Mouse (Mus musculus) heart, embryonic 12.5 days (tissue): ENCODE data around the gene Mlkl. TPM values are rescaled to one million over a fixed set of nuclear protein-coding genes. Genes with fewer than 3 reads are reported as not detected.
A peak's percentile ranks its signal among the peaks of the same experiment; 100 is the strongest.

Experiments
- ATAC-seq: fragments of 200-750 bp; cut with Nextera tagmentation; 2 replicates; pipeline ENCODE4 v1.8.0; 2017; ENCODE audit warnings: moderate TSS enrichment, moderate library complexity; ENCODE audit not compliant: insufficient number of reproducible peaks, low FRiP score
- H3K27ac ChIP-seq: fragments of 300-500 bp; sonication (generic); 2 replicates; pipeline ENCODE4 v1.5.1; 2016; ENCODE audit warnings: mild to moderate bottlenecking, moderate library complexity; ENCODE audit not compliant: poor library complexity, severe bottlenecking
- H3K27me3 ChIP-seq: fragments of 300-500 bp; sonication (generic); replicated peaks from 2 replicates; pipeline ENCODE4 v1.6.1; 2016; ENCODE audit warnings: mild to moderate bottlenecking, moderate library complexity
- H3K36me3 ChIP-seq: fragments of 300-500 bp; sonication (generic); 2 replicates; pipeline ENCODE4 v1.6.1; 2016; ENCODE audit warnings: mild to moderate bottlenecking, moderate library complexity
- H3K4me1 ChIP-seq: fragments of 300-500 bp; sonication (generic); replicated peaks from 2 replicates; pipeline ENCODE4 v1.6.1; 2016; ENCODE audit warnings: mild to moderate bottlenecking
- H3K4me2 ChIP-seq: fragments of 300-500 bp; sonication (generic); 2 replicates; pipeline ENCODE4 v1.6.1; 2016; ENCODE audit warnings: mild to moderate bottlenecking, moderate library complexity
- H3K4me3 ChIP-seq: fragments of 300-500 bp; sonication (generic); 2 replicates; pipeline ENCODE4 v1.5.1; 2016; ENCODE audit warnings: mild to moderate bottlenecking
- H3K9ac ChIP-seq: fragments of 300-500 bp; sonication (generic); 2 replicates; pipeline ENCODE4 v1.6.1; 2016; ENCODE audit warnings: mild to moderate bottlenecking, moderate library complexity
- H3K9me3 ChIP-seq: fragments of 300-500 bp; sonication (generic); replicated peaks from 2 replicates; pipeline ENCODE4 v1.6.1; 2016; ENCODE audit warnings: mild to moderate bottlenecking, moderate library complexity
- WGBS: fragments of 180-500 bp; shearing (Covaris S2); methylation state at CpG from one replicate; pipeline ENCODE4 v1.1.7; 2016; 5-methylcytosine and 5-hydroxymethylcytosine counted together
- polyA plus RNA-seq: library from polyadenylated mRNA; unstranded; fragments of >200 nt; fragmentation: Nextera tagmentation; extraction: Ambion mirVana; gene quantifications from 2 replicates; pipeline ENCODE4 v1.2.1, GENCODE M21; 2016

The Mlkl gene
- polyA plus RNA-seq, 1 experiment from 2014 or later: 2.3 TPM

DNA sequence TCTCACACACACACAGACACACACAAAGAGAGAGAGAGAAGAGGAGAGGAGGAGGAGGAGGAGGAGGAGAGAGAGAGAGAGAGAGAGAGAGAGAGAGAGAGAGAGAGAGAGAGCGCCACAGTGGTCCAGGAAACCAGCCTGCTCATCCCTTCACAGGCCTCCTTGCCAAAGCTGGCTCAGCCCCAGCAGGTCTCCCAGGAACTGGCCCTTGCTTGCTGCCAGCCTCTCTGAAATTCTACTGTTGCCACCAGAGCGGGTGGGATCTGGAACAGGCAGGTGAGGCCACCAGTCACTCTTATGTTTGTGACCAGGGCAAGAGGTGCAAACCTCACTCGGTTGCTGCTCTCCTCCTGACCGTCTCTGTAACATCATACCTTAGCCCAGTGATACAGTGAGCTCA lies 19.5 kb upstream of the Mlkl start:
- Histone ChIP-seq H3K4me2 (no peak overlapping the region), H3K9me3 (0 out of 2 replicates have a peak, but pooled peaks cover 3% of the 10 kb centered on the region), H3K9ac (no peak overlapping the region), H3K36me3 (no peaks in the 10 kb centered on the region), H3K27ac (no peak overlapping the region), H3K4me3 (no peak overlapping the region), H3K27me3 (no peaks in the 10 kb centered on the region), H3K4me1 (0 out of 2 replicates have a peak, but pooled peaks cover 4% of the 10 kb centered on the region)
- no peak for ATAC-seq
- 72% methylated on average over 4 of the region's 4 CpGs for WGBS

DNA sequence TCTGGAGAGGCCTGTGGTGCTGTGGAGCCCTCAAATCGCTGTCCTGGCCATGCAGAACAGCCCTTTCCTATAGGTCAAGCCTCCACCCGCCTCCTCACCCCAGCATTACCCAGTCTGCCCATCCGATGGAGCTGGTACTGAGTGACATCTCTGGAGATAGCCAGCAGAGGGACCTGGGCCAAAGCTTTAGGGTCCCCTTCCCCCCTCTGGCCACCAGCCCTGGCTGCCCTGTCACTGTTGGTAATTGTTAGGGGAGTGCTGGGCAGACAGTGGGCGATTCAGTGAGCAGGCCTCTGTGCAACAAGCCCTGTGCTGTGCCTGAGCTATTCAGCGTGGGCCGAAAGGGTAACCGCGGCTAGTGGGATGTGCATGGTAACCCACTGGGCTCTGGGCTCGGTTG lies 15.5 kb upstream of the Mlkl start:
- no peak for ATAC-seq
- Histone ChIP-seq H3K27me3 (peaks cover 8% of the 10 kb centered on the region; the same call in 1 of the 2 replicates), H3K27ac (no peak overlapping the region), H3K9ac (no peak overlapping the region), H3K4me2 (no peak overlapping the region), H3K4me3 (no peak overlapping the region), H3K36me3 (no peaks in the 10 kb centered on the region), H3K9me3 (no peaks in the 10 kb centered on the region), H3K4me1 (no peaks in the 10 kb centered on the region)
- WGBS: 77% methylated on average over 9 of the region's 9 CpGs

DNA sequence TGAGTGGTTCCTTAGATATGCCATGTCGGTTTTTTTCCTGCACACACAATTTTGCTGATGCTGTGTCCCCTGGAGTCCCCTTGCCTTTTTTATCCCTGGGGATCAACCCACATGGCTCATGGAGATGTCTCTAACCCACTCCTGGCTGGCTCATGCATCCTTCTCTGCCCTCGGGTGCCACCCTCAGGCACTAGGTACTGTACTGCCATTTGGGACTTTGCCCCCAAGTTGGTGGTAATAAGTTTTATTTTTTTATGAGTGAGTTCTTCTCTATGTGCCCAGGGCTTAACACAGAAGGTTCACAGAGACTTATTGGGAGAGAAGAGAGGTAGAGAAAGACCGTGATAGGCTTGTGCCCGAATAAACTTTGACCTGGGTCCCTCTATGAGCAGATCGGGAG lies 14.3 kb upstream of the Mlkl start:
- WGBS: 82% methylated on average over 5 of the region's 5 CpGs
- Histone ChIP-seq H3K27ac (no peak overlapping the region), H3K4me3 (no peak overlapping the region), H3K36me3 (no peaks in the 10 kb centered on the region), H3K4me2 (no peak overlapping the region), H3K27me3 (peaks cover 8% of the 10 kb centered on the region), H3K9ac (no peak overlapping the region), H3K9me3 (no peaks in the 10 kb centered on the region), H3K4me1 (no peaks in the 10 kb centered on the region)
- ATAC-seq: no peak

DNA sequence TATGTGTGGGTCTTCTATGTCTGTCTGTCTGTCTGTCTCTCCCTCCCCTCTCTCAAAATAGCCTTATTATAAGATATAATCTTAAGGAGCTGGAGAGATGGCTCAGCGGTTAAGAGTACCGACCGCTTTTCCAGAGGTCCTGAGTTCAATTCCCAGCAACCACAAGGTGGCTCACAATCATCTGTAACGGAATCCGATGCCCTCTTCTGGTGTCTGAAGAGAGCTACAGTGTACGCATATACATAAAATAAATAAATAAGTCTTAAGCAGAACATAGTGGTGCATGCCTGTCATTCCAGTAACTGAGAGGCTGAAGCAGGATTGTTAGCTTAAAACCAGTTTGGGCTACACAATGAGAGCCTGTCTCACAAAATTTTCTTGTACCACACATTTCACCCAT lies 12.6 kb upstream of the Mlkl start:
- Histone ChIP-seq H3K36me3 (no peaks in the 10 kb centered on the region), H3K4me2 (no peak overlapping the region), H3K27ac (no peak overlapping the region), H3K4me3 (no peak overlapping the region), H3K27me3 (peaks cover 8% of the 10 kb centered on the region), H3K9me3 (no peaks in the 10 kb centered on the region), H3K4me1 (no peaks in the 10 kb centered on the region), H3K9ac (no peak overlapping the region)
- ATAC-seq: no peak
- 80% methylated on average over 6 of the region's 6 CpGs for WGBS

DNA sequence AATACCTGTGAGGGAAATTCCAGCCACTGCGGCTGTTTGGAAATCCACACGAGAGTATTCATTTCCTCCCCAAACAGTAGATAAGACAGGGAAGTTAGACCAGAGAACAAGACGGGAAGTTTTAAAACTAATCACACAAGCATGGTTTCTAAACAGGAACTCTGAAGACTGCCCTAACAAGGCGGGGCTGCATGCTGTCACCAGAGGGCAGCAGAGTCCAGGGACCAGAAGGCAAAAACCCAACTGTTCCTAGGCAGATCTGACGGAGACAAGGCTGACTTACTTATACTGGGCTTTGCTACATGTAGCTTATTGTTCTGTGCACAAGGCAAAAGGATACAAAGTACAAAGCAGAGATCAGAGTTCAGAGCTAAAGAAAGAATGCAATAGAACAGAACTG lies 5.2 kb upstream of the Mlkl start:
- Histone ChIP-seq H3K4me3 (no peak overlapping the region), H3K4me2 (no peak overlapping the region), H3K27me3 (peaks cover 9% of the 10 kb centered on the region), H3K9me3 (no peaks in the 10 kb centered on the region), H3K9ac (no peak overlapping the region), H3K36me3 (no peaks in the 10 kb centered on the region), H3K27ac (no peak overlapping the region), H3K4me1 (no peaks in the 10 kb centered on the region)
- ATAC-seq: no peak
- 10% methylated on average over 5 of the region's 5 CpGs for WGBS

DNA sequence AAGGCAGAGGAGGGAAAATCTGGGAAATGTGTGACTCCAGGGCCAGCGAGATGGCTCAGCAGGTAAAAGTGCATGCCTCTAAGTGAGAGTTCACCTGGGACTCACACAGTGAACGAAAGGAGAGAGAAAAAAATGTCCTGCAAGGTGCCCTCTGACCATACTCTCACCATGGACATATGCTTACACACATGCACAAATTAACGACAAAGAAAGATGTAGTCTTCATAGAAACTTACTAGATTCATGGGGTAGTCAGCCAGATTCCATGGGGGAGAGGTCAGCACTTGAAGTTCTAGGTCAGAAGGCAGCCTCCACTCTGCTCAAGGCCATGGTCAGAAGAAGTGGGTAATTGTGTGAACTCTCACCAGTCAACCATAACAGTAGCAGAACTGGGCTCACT lies 2.2 kb upstream of the Mlkl start:
- Histone ChIP-seq H3K4me1 (no peaks in the 10 kb centered on the region), H3K36me3 (no peaks in the 10 kb centered on the region), H3K9ac (no peak overlapping the region), H3K27me3 (peaks cover 9% of the 10 kb centered on the region), H3K27ac (no peak overlapping the region), H3K9me3 (no peaks in the 10 kb centered on the region), H3K4me3 (no peak overlapping the region), H3K4me2 (no peak overlapping the region)
- 62% methylated on average over 3 of the region's 3 CpGs for WGBS
- no peak for ATAC-seq

DNA sequence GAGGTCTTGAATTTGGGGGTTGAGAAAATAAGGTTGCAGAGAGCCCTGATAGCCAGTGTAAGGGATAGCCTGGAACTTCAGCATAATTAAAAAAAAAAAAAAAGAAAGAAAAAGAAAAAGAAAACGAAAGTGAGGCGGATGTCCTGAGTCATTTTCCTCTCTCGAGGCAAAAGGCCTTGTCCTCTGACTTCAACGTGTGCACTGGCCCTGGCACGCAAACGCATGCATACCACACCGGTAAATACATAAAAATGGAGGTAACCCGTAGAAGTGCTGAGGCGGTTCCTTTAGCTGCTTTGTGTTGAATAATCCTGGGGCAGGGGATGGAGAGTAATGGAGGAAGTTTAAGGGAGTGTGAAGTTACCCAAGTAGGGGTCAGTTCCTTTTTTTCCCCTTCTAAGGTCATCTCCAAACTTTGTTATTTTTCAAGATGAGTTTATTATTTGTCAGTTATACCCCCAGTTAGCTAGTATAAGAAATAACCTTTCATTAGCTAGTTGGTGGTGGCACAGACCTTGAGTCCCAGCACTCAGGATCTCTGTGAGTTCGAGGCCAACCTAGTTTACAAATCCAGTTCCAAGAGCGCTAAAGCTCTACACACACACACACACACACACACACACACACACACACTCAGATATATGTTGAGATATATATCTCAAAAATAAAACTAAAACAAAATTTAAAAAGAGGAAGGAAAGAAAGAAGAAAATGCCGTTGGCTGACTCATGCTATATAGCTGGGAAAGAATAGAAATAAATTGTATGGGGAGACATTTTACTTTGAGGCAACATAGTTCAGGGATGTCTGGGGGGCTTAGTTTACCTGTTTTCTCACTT lies 612 bp upstream of the Mlkl start:
- H3K36me3 ChIP-seq: no peaks in the 10 kb centered on the region
- no peaks in the 10 kb centered on the region for H3K9me3 ChIP-seq
- 44% methylated on average over 12 of the region's 12 CpGs for WGBS
- ATAC-seq: no peak
- peaks cover 9% of the 10 kb centered on the region for H3K27me3 ChIP-seq
- peak overlapping the region; percentile 48 for H3K4me3 ChIP-seq
- H3K9ac ChIP-seq: no peak overlapping the region
- H3K27ac ChIP-seq: no peak overlapping the region
- H3K4me2 ChIP-seq: peak overlapping the region; percentile 79
- H3K4me1 ChIP-seq: no peaks in the 10 kb centered on the region

DNA sequence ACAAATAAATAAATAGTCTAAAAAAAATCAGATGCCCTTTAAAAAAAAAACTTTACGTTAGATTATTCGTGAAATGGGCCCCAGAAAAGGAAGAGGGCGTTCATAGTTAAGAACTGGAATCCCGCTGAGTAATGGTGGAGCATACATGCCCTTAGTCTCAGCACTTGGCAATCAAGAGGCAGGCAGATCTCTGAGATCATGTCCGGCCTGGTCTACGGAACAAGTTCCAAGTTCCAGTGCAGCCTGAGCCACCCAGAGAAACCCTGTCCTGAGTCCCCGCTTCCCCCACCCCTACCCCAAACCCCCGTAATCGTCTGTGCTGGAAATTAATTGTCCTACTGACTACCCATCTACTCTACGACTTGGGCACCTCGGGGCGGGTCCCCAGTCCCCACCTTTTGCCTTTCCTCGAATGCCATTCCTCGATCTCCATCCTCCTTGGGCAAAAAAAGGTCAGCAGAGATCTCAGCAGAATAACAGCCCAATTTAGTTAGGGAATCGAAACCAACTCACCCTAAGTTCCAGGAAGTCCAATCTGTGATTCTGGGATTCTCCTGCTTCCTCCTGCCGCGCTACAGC lies 577 bp downstream of the Mlkl start:
- H3K4me1 ChIP-seq: no peaks in the 10 kb centered on the region
- H3K36me3 ChIP-seq: no peaks in the 10 kb centered on the region

DNA sequence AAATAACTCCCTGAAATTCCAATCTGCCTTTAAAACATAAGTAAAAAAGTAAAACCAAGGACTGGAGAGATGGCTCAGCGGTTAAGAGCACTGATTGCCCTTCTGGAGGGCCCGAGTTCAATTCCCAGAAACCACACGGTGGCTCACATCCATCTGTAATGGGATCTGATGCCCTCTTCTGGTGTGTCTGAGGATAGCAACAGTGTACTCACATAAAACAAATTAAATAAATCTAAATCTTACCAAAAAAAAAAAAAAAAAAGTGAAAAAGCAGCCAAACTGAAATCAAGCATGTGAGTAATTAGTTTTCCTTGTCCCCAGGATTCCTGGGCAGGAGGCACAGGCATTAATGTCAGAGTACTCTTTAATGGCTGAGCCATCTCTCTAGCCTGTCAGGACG lies 1.3 kb downstream of the Mlkl start:
- Histone ChIP-seq H3K27me3 (peaks cover 9% of the 10 kb centered on the region), H3K9me3 (no peaks in the 10 kb centered on the region), H3K36me3 (no peaks in the 10 kb centered on the region), H3K4me2 (no peak overlapping the region), H3K4me1 (no peaks in the 10 kb centered on the region), H3K4me3 (no peak overlapping the region), H3K27ac (no peak overlapping the region), H3K9ac (no peak overlapping the region)
- 74% methylated on average over 4 of the region's 4 CpGs for WGBS
- ATAC-seq: no peak

More for the DNA sequence above, 577 bp downstream of the Mlkl start:
- Histone ChIP-seq H3K27me3 (peaks cover 9% of the 10 kb centered on the region), H3K9me3 (no peaks in the 10 kb centered on the region), H3K27ac (no peak overlapping the region), H3K9ac (peak overlapping the region; percentile 16), H3K4me2 (peak overlapping the region; percentile 79), H3K4me3 (peak overlapping the region; percentile 48)
- no peak for ATAC-seq
- WGBS: 23% methylated on average over 17 of the region's 17 CpGs

DNA sequence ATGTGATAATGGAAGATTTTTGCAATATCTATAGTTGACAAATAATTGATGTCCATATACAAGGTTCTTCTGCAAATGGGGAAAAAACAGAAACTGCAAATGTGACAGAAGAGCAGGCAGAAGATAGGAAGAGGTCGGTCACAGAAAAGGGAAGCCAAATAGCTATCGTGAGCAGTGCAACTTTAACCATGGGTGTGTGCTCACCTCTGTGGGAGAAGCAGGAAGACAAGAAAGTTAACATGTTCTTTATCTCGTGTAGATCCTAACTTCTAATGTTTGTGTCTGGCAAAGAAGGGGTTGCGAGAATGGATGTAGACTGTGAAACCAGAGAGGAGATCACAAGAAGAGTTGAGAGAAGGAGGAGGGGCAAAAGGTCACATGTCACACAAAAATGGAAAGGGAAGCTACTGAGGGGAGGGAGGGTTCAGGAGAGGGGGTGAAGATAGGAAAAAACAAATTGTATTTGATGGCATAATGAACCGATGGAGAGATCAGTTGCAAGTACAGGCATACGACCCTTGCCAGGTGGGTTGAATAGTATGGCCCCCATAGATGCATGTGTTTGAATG lies 12.7 kb downstream of the Mlkl start:
- no peak overlapping the region for H3K27ac ChIP-seq
- WGBS: 74% methylated on average over 6 of the region's 6 CpGs
- H3K27me3 ChIP-seq: no peaks in the 10 kb centered on the region
- no peak overlapping the region for H3K4me2 ChIP-seq
- H3K36me3 ChIP-seq: no peaks in the 10 kb centered on the region
- H3K4me1 ChIP-seq: no peaks in the 10 kb centered on the region
- H3K9ac ChIP-seq: no peak overlapping the region
- H3K9me3 ChIP-seq: 0 out of 2 replicates have a peak, but pooled peaks cover 2% of the 10 kb centered on the region
- ATAC-seq: no peak
- H3K4me3 ChIP-seq: no peak overlapping the region

DNA sequence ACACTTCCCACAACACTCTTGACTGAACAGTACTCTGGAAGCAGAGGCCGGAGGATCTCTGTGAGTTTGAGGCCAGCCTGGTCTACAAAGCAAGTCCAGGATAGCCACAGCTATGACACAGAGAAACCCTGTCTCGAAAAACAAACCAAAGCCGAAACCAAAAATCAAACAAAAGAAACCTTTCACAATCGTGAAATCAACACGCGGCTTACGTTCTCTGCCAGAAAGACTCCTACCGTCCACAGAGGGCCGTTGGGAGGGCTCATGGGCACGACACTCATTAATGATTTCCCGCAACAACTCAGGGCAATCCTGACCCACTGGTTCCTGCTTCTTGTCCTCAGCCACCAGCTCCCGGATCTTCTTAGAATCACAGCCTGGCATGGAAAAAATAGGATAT lies 23.2 kb downstream of the Mlkl start:
- Histone ChIP-seq H3K4me2 (no peak overlapping the region), H3K27ac (no peak overlapping the region), H3K9ac (no peak overlapping the region), H3K4me3 (no peak overlapping the region), H3K4me1 (no peaks in the 10 kb centered on the region), H3K9me3 (no peaks in the 10 kb centered on the region), H3K27me3 (peaks cover 7% of the 10 kb centered on the region; the same call in 1 of the 2 replicates), H3K36me3 (no peaks in the 10 kb centered on the region)
- 87% methylated on average over 12 of the region's 12 CpGs for WGBS
- ATAC-seq: no peak
